Mouse (Mus musculus): Measurements from ENCODE around the gene Ubn1.

- TF ChIP-seq POLR2A (IDR thresholded peaks at IDR 0.05; ENCODE audit: control insufficient read depth, low read depth, low read length) = no peak
- TF ChIP-seq CTCF (IDR thresholded peaks at IDR 0.05; ENCODE audit: control insufficient read depth, insufficient read depth, insufficient replicate concordance, low read depth, low read length) = no peak
These were observed 41.8 kb upstream of the Ubn1 start for GRCm38 (mm10) chr16:5008076-5008475.
